Mouse (Mus musculus) v-Abl transformed pro-B cells (cell line): Measurements from ENCODE around the gene Tnip3.

Experiments used
- in situ Hi-C, 2 experiments: fragments of 400-800 bp; cut with MboI; formaldehyde crosslinking; loops; one replicate each; pipeline ENCODE4 v1.15.1; 2025; ENCODE audit not compliant: unreplicated experiment in 2 of 2

Gene Tnip3

DNA sequence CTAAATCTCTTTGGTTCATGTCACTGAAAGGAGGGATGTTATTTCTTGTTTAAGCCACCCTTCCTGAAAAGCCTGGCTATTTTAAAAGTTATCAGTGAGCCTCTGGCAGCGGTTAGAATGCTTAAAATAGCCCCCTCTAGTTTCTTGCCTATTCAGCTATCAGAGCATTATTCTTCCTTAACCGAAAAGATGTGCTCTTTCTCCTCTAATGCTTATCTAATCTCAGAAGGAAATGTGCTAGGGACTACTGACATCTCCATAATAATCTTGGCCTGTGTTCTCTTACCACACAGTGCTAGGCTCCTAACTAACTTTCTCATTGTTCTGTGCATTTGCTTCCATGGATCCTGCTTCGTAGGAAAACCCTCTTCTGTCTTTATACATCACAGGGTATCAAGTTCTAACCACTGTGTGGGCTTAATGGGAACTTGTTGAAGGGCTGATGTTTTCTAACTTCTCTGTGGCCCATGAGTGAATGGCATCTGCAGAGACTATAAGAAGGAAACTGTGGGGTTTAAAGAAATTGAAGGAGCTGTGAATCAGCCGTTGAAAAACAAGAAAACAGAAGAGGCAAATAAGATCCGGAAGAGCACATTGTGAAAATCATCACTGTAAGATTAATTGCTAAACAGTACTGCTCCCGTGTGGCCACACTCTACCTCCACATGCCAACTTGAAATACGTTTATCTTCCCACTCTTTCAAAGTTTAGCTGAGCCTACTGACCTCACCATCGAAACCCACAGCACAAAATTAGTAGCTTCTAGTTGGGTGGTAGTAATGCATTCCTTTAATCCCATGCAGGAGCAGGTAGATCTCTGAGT lies 53.2 kb downstream of the Tnip3 start:
- in situ Hi-C loops, result loop anchor here in 1 of 2 experiments (10.0 kb wide), 1 partner anchor 454 kb away; no protein-coding TSS in a partner anchor

DNA sequence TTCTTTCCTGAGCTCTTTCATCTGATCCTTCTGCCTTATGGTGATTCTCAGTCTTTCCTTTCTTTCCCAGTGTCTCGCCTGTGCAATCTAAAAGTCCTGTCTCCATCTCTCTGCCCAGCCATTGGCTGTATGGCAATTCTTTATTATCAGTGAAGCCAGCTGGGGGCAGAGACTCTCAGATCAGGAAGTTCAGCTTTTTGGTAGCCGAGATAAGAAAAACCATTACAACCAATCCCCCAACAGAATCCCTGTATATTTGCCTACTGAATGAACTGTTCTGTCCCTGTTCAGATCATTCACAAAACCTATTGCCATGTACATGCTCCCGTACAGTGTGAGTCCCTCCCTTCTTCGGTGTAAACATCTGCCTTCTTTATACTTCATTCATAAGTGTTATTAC lies 57.9 kb downstream of the Tnip3 start:
- in situ Hi-C loops, result no loop called here

GRCm38 (mm10) chr6:65584870-65585332 lies 59.8 kb downstream of the Tnip3 start:
- in situ Hi-C loops, result no loop called here

DNA sequence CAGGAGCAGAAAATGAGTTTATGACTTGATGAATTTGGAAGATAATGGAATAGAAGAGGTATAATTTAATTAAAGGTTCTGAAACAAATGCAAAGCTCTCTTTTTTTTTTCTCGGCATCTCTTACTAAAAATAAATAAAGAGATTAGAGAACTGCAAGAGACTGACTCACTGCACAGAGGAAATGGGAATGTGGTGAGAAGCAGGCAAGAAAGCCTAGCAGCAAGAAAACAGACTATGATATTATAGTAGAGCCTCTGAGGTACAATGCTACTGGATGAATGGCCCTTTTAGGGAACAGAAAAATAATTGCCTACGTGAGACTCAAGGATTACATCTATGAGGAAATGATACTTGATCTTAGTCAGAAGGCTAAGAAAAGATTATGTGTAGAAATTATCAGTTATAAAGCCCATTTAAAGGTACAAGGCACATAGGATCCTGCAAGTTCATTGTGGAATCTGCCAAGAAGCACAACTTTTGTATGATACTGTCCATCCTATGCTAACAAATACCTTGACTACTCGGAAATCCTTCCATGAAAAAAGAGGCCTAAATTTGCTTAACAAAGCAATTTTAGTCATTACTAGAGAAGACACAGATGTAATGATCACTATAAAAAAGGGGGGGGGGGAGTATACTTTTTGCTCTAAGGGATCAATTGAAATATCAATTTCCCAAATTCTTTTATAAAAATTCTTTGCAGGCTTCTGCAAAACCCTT lies 60.4 kb downstream of the Tnip3 start:
- in situ Hi-C loops, result no loop called here

GRCm38 (mm10) chr6:65588847-65589246 lies 63.7 kb downstream of the Tnip3 start:
- in situ Hi-C loops, result no loop called here

GRCm38 (mm10) chr6:65590018-65590417 lies 64.9 kb downstream of the Tnip3 start:
- in situ Hi-C loops, result no loop called here

DNA sequence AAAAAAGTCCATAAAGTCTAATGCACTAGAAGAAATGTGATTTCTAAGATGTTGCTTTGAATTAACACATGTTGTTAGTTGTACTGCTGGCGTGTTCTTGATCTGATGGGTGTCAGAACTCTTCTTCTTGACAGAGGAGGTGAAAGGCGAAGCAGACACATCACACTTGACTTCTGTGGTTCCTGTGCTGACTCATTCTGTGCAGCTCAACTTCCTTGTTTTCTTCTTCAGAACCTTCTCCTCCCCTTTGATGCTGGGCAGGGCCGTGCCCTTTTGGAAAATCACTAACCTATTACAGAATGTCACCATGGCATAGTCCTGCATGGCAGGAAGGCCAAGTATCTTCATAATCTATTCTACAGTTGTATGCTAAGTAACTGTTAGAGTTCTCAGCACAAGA lies 69.1 kb downstream of the Tnip3 start:
- in situ Hi-C loops, result no loop called here

- in situ Hi-C loops, result loop anchor here in 1 of 2 experiments (5.0 kb wide), 1 partner anchor 52 kb away; no protein-coding TSS in a partner anchor
Observed at GRCm38 (mm10) chr6:65595371-65595770, 70.3 kb downstream of the Tnip3 start.

DNA sequence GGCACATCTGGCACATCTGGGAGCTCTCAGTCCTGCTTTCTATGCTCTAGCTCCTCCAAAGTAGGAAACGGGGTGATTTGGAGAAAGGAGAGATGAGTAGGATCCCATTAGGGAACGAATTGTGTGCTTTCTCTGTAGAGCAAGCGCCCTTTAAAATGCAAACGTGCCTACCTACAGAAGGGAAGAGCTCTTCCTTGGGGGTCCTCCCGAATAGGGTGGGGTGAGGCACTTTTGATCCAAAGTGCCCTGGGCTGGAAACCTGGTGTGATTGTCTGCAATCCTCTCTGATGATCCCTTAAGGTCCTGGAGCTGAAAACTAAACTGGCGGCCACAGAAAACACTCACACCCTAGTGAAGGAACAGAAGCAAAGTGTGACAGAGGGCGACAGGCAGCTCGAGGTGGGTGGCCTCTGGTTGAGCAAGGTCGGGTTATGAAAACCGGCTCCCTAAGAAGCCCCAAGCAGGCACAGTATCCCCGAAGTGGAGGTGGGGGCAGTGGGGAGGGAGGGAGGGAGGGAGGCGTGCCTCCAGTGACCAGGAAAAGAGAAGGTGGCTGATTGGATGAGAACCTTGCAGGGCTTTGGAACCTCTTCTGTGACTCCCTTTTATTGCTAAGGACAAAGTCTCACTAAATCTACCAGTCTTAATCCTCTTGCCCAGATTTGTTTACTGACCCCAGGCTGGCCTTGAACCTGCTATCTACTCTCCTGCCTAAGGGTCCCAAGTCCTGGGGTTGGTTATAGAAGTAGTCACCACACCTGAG lies 72.1 kb downstream of the Tnip3 start:
- in situ Hi-C loops, result loop anchor here in 1 of 2 experiments (5.0 kb wide), 1 partner anchor 50 kb away; no protein-coding TSS in a partner anchor

GRCm38 (mm10) chr6:65598522-65598921 lies 73.4 kb downstream of the Tnip3 start:
- in situ Hi-C loops, result loop anchor here in 1 of 2 experiments (5.0 kb wide), 1 partner anchor 49 kb away; no protein-coding TSS in a partner anchor

DNA sequence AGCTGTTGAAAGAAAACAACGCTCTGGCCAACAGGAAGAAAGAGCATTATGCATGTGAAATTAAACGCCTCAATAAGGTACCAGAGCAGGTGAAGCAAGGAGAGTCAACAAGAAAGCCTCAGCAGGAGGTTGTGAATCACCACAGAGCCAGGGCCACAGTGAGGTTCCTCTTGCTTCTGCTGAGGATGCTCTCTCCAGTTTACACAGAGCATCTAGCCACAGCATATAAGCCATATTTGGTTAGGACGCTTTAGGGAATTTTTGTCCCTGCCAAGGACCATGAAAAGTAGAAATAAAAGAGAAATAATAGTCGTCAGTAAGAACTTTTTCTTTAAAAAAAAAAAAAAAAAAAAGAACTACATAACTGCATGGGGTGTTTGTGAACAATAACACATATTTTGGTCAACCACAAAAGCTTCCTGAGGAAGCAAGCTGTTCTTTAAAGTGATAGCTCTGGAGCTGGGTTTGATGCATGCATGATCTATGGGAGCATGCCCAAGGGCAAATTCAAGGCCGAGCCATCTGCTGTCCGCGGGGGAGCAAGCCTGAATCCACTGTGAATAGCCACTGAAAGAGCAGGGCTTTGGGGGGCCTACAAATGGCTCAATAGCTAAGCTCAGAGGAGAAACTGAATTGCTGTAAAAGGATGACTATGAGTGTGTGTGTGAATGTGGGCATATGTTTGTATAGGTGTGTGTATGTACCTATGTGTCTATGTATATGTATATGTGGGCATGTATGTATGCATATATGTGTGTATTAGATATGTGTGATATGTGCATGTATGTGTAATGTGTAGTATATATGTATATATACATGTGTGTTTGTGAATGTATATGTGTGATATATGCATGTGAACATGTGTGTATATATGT lies 75.0 kb downstream of the Tnip3 start:
- in situ Hi-C loops, result loop anchor here in 1 of 2 experiments (5.0 to 10.0 kb wide), 2 partner anchors 47 to 465 kb away; no protein-coding TSS in a partner anchor

GRCm38 (mm10) chr6:65600887-65601286 lies 75.8 kb downstream of the Tnip3 start:
- in situ Hi-C loops, result loop anchor here in 1 of 2 experiments (10.0 kb wide), 1 partner anchor 466 kb away; no protein-coding TSS in a partner anchor

GRCm38 (mm10) chr6:65605778-65606177 lies 80.7 kb downstream of the Tnip3 start:
- in situ Hi-C loops, result loop anchor here in 1 of 2 experiments (10.0 kb wide), 1 partner anchor 471 kb away; no protein-coding TSS in a partner anchor

GRCm38 (mm10) chr6:65606946-65607345 lies 81.8 kb downstream of the Tnip3 start:
- in situ Hi-C loops, result loop anchor here in 1 of 2 experiments (10.0 kb wide), 1 partner anchor 472 kb away; no protein-coding TSS in a partner anchor

GRCm38 (mm10) chr6:65611834-65612233 lies 86.7 kb downstream of the Tnip3 start:
- in situ Hi-C loops, result no loop called here

- in situ Hi-C loops, result no loop called here
Observed at GRCm38 (mm10) chr6:65613924-65614585, 88.9 kb downstream of the Tnip3 start.

GRCm38 (mm10) chr6:65615641-65616040 lies 90.5 kb downstream of the Tnip3 start:
- in situ Hi-C loops, result no loop called here

GRCm38 (mm10) chr6:65621260-65621659 lies 96.1 kb downstream of the Tnip3 start:
- in situ Hi-C loops, result no loop called here
